Mouse (Mus musculus) left cerebral cortex, adult 8-10 months (tissue): ENCODE measurements around the gene Trib3. TPM values are rescaled to one million over a fixed set of nuclear protein-coding genes. Genes with fewer than 3 reads are reported as not detected.
"Not testable (repeated sequence)": the region's sequence is repeated elsewhere in the genome, so short reads cannot be mapped to it uniquely, and the experiment has no call there.

Experiments used
- DNase-seq, 2 experiments: peaks; one replicate each; pipeline ENCODE4 v3.0.0; 2022; ENCODE audit warnings: low spot score in 2 of 2
- total RNA-seq, 4 experiments: library from RNA; stranded (reverse); gene quantifications; 2 replicates each; pipeline ENCODE4 v1.2.4; 2022

The Trib3 gene
- 1 to 10 TPM in 3 of 4 experiments, under 1 TPM in 1; 0.84 to 2.1 (median 1.5) TPM for total RNA-seq

DNA sequence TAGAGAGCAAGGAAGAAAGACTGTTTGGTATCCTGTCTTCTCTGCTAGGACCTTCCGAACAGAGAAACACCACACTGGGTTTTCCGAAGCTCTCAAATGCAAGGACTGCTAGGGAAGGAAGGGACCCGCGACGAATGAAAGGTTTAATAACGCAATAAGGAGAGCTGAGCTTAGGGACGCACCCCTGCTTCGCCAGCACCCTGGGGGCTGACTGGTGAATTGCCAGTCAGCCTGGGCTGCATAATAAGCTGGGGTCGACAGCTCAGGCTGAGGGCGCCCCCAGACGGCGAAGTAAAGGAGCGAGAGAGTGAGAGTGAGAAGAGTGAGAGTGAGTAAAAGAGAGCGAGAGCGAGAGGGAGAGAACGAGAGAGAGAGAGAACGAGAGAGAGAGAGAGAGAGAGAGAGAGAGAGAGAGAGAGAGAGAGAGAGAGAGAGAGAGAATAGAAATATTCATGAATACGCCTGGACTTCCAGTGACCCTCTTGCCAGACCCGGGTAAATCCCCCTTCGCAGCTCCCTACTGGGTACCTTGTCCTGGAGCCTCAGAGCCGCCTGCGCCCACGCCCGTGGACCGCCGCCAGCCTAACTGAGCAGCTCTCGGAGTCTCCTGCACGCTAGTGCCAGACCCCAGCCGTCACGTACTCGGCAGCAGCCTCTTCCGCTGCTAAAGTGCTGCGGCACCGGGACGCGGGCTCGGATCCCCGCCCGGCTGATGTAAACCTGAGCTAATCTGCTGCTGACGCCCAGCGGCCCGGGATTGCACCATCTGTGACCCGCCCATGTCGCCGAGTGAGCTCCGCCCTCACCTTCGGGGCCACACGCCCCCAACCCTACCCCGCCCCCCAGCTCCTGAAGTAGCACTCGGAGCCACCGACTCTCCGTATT lies at the start of gene Trib3:
Gene Trib3 (minus strand): TSS at position 704 of the 885 bp plus-strand sequence.
- peak; percentile 50 to 66 for DNase-seq

DNA sequence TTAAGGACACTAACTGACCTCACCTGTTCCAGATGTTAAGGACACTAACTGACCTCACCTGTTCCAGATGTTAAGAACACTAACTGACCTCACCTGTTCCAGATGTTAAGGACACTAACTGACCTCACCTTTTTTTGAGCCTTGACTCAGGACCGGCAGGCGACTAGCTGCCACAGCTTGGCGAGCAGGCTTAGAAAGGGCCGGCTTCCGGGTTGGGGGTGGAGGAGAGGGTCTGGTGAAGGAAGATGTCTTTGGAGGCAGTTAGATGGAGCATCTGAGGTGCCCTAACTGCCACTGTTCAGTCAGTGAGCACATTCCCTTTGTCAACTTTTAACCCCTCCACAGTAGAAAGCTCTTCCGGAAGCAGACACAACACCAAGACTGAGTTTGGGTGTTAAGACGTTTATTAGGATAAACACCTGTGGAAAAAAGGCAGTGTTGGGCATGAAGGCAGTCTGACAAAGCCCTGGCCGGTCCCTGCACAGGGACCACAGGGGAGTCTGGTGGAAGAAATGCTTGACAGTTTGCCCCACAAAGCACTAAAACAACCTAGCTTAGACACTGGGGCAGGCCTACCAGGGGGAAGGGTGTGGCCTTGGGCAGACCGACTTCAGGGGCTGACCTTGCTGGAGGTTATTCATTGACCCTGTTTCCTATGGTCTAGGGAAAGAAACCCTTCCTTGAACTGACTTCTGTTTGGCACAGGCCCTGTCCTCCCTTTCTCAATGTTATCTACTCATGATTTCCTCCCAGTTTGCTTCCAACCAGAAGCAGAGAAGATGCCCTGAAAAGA lies 49.6 kb upstream of the Trib3 start:
- DNase-seq = no peak

DNA sequence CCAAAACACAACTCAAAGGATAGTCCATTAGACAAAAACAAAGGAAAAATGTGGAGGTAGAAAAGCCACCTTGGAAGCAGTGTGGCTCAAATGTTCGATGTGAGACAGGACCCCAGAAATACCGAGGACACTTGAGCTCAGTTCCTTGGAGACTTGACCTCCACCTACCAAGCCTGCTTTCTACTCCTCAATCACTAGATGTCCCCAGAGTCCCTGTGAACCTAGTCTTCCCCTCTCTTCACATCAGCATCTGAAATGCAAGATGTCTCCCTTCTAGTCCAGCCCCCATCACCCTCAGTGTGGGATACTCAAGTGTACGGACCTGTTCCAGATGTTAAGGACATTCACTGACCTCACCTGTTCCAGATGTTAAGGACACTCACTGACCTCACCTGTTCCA lies 49.0 kb upstream of the Trib3 start:
- peak in 1 of 2 experiments; percentile 48 for DNase-seq

DNA sequence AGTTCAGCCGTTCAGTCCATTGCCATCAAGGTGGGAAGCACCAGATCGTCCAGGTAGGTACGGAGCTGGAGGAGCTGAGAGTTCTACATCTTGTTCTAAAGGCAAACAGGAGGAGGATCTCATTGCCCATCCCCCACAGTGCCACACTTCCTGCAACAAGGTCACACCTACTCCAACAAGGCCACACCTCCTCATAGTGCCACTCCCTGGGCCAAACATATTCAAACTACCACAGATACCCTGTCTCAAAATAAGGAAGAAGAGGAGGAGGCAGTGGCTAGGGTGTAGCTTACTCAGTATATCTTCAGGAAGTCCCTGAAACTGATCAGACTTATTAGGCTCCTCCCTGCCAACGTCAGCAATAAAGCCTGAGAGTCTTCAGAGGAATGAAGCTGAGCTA lies 40.4 kb upstream of the Trib3 start:
- DNase-seq = no peak

DNA sequence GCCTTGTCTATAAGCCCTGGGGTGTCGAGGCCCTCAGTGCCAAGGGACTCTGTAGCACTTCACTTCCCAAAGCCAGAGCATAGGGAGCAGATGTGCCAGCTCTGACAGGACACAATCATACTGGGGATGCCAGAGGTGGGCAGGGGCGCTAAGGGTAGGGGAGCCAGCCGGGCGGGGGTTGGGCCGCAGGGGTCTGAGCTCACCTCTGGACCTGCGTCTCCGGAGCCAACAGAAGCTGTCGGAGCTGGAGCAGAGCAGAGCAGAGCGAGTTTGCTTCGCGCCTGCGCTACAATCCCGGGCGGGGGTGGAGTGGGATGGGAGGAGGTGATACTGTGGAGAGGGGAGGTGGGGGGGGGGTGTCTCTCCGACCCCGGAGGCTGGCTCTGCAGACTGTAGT lies 32.5 kb upstream of the Trib3 start, which contains the start of gene Nrsn2:
Gene Nrsn2 (minus strand): TSS at position 294 of the 397 bp plus-strand sequence.
- DNase-seq = no peak

DNA sequence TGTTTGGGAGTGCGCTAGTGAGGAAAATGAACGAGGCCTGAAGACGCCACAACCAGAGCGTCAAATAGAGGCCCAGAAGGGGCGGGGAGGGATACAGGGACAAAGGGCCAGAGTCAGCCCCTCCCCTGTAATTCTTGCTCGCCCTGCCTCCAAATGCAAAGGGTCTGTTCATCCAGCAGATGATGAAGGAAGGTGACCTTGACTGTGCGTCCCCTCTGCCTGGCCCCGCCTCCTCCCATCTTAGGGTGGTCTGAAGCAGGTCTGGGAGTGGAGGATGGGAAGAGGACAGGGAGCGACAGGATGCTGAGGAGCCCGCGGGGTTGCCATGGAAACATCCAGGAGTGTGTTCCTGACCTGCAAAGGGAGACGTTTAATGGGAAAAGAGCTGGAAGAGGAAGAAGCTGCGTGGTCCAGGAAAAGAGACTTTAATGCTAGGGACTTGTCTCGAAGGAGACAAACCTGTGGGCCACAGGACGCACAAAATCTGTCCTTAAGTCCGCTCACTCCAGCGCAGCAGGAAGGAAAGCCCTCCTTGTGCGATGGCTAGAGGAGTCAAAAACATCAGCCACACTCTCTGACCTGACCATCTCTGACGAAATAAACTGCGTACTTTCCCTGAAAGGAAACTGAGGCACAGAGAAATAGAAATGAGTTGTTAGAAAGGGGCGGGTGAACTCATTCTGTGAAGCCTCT lies 32.0 kb upstream of the Trib3 start:
- peak in 1 of 2 experiments; percentile 75 for DNase-seq

DNA sequence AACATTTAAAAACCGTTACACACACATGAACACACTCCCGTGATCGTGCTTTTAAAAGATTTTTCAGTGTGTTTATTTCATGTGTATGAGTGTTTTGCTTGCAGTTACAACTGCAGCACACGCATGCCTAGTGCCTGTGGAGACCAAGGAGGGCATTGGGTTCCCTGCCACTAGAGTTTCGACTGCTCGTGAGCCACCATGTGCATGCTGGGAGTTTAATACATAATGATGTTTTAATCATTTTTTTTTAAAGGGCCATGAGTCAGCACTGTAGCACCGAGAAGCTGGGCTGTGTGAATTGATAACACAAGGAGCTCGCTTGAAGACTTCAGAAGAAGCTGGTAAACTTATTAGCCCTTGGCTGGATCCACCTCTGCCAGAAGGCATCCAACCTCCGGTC lies 29.7 kb upstream of the Trib3 start:
- no peak for DNase-seq

DNA sequence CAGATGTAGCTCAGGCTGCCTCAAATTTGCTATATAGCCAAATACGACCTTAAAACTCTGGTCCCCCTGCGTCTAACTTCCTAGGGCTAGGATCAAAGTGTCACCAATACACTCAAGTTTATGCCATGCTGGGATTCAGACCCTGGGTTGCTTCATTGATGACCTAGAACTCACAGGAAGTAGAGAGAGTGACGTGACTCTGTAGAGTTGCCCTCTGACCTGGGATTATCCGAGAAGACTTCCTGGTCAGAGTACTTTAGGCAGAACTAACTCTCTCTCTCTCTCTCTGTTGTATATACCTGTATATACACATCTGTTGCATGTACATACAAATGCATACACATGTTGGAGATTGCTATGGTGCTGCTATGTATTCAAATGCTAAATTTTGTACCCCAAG lies 28.8 kb upstream of the Trib3 start:
- no peak for DNase-seq

DNA sequence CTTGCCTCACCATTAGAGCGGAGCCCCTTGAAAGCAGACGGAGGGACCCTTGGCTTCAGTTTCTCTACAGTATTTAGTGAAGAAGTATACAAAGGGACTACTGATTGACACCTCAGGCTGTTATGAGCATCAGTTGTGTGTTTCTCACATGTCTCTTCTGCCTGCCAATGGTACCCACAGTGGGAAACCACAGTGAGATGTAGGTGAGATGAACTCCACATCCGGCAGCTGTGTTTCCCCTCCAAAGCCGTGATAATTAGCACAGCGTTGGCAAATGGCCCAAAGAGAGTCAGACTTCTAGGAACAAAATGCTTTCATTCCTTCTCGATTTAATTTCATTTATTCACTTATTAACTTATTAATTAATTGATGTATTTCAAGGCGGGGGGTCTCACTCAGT lies 28.3 kb upstream of the Trib3 start:
- DNase-seq = no peak

DNA sequence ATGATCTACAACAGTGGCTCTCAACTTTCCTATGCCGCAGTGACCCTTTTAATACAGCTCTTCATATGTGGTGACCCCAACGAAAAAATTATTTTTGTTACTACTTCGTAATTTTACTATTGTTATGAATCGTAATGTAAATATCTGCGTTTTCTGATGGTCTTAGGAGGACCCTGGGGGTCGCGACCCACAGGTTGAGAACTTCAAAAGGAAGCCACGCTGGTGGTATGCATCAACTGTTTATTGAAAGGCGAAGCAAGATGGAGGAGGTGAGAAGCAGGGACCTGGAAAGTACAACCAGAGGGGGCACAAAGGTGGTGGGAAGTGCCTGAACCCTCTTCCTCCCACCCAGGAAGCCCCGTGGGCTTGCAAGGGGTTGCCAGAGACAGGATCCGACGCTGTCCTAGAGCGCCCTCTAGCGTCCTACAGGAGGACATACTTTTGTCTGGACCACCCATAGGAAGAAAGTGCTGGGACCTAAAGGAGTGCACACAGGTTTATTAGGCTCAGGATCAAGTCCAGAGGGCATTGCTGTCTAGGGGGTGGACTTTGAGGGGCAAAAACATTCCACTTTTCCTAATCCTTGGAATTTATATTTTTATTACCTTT lies 24.8 kb upstream of the Trib3 start:
- no peak for DNase-seq

DNA sequence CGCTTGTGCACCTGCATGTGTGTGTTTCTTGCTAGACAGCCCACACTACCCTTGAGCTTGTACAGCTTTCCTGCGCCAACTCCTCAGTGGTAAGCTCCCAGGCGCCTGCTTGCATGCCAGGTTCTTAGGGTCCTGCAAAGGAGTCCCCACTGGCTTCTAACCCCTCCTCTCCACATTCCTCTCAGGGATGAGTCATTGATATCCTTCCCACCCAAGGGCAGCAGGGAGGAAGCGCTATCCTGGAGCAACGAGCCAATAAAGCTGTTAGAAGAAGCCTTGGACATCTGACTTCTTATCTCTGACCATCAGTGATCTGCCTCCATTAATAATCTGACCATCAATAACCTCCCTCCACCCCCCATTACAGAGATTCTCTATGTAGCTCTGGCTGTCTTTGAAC lies 24.1 kb upstream of the Trib3 start:
- DNase-seq = no peak

DNA sequence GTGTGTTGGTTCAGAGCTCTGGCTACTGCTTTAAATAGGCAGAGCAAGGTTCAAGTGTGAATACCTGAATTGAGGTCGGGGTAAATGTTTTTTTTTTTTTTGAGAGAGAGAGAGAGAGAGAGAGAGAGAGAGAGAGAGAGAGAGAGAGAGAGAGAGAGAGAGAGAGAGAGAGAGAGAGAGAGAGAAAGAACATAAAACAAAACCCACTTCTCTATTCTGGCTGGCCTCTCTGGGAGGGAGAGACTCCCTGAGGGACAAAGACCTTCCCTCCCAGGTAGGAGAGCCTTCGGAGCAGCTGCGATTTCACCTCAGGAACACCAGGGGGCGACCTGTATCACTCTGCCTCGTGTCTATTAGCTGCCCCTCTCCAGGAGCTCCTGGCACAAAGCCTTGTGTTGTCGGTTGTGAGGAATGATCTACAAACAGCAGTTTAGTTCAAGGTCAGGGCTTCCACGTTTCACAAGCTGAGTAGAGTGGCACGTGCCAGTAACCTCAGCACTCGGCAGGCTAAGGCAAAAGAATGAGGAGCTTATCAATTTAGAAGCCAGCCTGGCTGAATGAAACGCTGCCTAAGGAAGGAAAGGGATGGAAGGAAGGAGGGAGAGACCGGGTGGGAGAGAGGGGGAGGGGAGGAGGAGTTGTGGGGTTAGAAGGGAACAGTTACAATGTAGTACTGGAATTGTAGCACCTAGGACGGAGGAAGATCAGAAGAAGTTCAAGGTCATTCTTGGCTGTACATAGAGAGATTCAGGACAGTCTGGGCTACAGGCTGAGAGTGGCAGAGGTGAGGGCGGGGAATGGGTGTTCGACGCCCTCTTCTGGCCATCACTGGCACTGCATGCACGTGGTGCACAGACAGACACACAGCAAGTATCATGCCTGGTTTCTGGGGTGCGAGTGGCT lies 19.7 kb upstream of the Trib3 start:
- DNase-seq = peak; percentile 42 to 43

DNA sequence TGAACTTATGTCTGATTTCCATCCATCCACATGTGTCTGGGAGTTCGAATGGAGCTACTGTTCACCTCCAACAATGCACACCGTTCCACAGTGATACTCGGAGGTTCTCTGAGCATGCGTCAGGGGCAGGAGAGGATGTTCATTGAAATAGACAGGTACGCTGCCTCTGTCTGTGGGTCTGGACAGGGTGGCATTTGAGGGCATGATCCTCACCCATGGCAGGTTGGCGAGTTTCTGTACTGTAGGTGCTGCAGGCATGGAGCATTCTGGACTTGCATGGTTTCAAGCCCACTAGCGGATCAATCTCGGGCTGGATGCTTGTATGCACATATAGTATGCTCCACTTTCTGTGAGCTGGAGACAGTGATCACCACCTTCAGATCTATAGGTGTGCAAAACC lies 17.4 kb upstream of the Trib3 start:
- DNase-seq = no peak

DNA sequence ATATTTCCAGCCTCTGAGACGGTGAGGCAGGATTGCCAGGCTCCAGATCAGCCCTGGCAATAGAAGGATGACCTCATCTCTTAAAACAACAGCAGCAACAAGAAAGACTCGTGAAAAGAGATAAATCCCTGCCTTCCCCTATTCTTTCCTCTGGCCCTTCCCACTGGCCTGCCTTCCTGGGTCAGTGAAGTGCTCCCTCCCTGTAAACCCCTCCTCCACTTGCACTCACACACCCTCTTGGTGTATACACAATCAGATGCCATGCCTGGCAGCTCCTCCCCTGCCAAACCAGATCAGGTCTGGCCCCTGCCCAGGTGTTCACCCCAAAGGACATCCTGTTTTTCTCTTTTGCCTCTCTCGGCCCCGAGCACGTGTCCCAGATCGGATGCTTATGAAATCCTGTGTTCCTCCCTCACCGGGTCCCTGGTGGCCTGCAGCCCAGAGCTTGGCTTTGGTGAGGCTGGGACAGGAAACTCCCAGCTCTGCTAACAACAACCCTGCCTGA lies 16.5 kb upstream of the Trib3 start:
- no peak for DNase-seq

DNA sequence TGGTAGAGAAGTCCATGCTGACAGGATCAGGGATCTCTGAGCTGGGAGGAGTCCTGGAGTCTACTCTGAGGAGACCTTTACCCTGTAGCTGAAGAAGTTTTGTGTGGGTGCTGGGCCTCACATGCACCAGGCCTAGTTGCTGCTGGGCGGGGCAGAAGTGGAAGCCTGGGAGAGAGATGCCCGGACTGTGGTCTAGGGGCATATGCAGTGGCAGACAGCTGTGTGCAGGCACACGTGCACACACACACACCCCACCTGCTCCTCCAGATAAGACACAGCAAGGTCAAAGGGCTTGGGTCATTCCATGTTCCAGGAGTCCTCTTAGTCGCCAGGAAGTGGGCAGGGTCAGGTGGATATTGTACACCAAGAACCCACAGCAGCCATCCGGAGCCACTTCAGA lies 15.8 kb upstream of the Trib3 start:
- no peak for DNase-seq

DNA sequence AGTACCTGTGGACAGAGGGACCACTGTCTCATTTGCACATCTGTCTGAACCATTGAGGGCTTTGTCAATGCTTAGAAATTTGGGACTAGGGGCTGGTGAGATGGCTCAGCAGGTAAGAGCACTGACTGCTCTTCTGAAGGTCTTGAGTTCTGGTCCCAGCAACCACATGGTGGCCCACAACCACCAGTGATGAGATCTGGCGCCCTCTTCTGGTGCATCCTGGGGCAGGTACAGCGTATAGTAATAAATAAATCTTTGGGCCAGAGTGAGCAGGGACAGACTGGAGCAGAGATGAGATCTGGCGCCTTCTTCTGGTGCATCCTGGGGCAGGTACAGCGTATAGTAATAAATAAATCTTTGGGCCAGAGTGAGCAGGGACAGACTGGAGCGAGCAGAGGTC lies 15.1 kb upstream of the Trib3 start:
- not testable (repeated sequence) for DNase-seq

DNA sequence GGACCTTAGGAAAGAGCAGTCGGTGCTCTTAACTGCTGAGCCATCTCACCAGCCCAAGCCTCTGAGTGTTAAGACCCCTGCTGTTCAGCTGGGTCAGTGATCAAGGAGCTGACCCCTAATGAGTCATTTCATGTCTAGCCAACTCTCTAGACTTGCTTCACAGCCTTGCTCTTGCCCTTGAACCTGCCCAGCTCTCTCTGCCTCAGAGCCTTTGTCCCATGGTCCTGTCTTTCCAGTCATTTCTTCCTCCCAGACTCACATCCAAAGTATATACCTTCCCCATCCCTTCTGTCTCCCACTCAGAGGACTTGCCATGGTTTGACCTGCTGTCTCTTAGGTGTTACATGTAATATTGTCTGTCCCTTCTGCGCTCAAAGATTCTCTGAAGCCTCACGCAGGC lies 13.4 kb upstream of the Trib3 start:
- DNase-seq = no peak

DNA sequence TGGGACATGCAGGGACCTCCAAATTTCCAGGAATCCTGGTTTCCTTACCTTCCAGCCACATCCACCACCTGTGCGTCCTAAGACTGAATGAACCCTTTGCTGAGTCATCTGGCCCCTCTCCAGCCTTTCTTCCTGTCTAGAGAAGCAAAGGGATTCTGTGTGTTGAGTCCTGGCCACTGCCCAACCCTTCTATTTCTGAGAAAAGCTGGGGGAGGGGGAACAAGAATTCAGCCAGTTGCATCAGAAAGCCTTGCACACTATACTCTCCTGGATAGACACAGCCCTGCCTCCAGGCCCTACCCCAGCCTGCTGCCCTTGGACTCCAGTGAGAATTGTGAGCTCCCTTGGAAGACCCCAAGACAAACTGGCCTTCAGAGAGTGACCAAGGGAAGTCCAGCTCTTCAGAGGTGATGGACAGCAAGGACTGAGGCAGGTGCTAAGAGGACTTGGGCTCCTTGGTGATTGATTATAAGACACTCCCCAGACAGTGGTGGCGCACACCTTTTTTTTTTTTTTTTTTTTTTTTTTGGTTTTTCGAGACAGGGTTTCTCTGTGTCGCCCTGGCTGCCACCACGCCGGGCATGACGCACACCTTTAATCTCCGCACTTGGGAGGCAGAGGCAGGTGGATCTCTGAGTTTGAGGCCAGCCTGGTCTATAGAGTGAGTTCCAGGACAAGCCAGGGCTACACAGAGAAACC lies 6.2 kb upstream of the Trib3 start:
- DNase-seq = peak in 1 of 2 experiments; percentile 57

DNA sequence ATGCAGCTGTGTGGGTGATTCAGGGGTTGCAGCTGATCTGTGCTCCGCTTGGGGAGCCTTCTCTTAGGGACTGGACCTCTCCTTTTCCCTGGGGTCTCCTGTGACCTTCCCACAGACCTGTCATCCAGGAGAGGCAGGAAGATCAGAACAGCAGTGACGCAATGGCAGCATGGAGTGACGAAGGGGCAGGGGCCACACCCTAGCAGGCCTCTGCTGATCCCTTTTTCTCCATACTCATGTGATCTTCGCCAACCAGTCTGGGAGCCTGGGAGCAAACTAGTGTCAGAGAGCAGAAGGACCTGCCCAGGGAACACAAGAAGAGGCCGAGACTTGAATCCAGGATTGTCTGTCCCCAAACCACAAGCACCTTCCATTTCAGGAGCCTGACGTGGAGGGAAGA lies 5.4 kb upstream of the Trib3 start:
- DNase-seq = no peak

DNA sequence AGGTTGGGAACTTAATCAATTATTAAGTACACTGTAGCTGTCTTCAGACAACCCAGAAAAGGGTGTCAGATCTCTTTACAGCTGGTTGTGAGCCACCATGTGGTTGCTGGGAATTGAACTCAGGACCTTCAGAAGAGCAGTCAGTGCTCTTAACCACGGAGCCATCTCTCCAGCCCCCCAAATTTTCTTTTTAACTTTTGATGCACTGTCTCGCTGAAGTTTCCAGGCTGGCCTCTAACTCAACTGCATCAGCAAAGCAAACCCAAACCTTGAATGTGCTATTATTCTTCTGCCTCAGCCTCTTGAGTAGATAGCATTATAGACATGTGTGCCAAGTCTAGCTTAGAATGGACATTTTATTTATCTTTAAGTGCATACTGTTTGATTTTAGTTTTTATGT lies 3.9 kb upstream of the Trib3 start:
- no peak for DNase-seq
